Mouse (Mus musculus) kidney, adult 2 months (tissue): ENCODE measurements around the gene Plekha6. TPM values are rescaled to one million over a fixed set of nuclear protein-coding genes. Genes with fewer than 3 reads are reported as not detected.

ENCODE experiments used
- DNase-seq: peaks from one replicate; pipeline ENCODE4 v3.0.0; 2021
- H3K27ac ChIP-seq: fragments of 200-500 bp; 2 replicates; pipeline ENCODE4 v1.5.1; 2012; ENCODE audit warnings: low read depth, low read length, control low read depth, inconsistent platforms; ENCODE audit not compliant: insufficient read depth
- H3K27me3 ChIP-seq: fragments of 200-500 bp; replicated peaks from 2 replicates; pipeline ENCODE4 v1.6.1; 2012; ENCODE audit warnings: mild to moderate bottlenecking, moderate library complexity, low read length, inconsistent platforms; ENCODE audit not compliant: control insufficient read depth, insufficient read depth
- H3K36me3 ChIP-seq: fragments of 200-500 bp; 2 replicates; pipeline ENCODE4 v1.6.1; 2012; ENCODE audit warnings: mild to moderate bottlenecking, moderate library complexity, low read length, inconsistent platforms; ENCODE audit not compliant: control insufficient read depth, insufficient read depth
- H3K4me1 ChIP-seq: fragments of 200-500 bp; 2 replicates; pipeline ENCODE4 v1.6.1; 2011; ENCODE audit warnings: low read length; ENCODE audit not compliant: control insufficient read depth, insufficient read depth
- H3K4me3 ChIP-seq: fragments of 200-500 bp; 2 replicates; pipeline ENCODE4 v1.5.1; 2011; ENCODE audit warnings: mild to moderate bottlenecking, low read depth, low read length, control low read depth; ENCODE audit not compliant: insufficient read depth
- CTCF ChIP-seq: fragments of 200-500 bp; conservative IDR thresholded peaks from 2 replicates; pipeline ENCODE4 v1.5.1; 2011; ENCODE audit warnings: low read depth, mild to moderate bottlenecking, control low read depth, low read length, moderate library complexity, mixed read lengths; ENCODE audit not compliant: insufficient read depth, insufficient read length
- POLR2A ChIP-seq: fragments of 200-500 bp; IDR thresholded peaks from one replicate; pipeline ENCODE4 v1.6.1; 2011; ENCODE audit warnings: low read depth, low read length, control low read depth
- WGBS: fragments of 180-500 bp; shearing (Covaris S2); methylation state at CpG from one replicate; pipeline ENCODE4 v1.1.7; 2018; 5-methylcytosine and 5-hydroxymethylcytosine counted together
- polyA plus RNA-seq: library from polyadenylated mRNA; depleted of rRNA; stranded (reverse); fragments of >200 nt; gene quantifications from 2 replicates; pipeline ENCODE4 v1.2.3, GENCODE M21; 2012

Gene Plekha6
- polyA plus RNA-seq, 1 experiment: 91.4 TPM

DNA sequence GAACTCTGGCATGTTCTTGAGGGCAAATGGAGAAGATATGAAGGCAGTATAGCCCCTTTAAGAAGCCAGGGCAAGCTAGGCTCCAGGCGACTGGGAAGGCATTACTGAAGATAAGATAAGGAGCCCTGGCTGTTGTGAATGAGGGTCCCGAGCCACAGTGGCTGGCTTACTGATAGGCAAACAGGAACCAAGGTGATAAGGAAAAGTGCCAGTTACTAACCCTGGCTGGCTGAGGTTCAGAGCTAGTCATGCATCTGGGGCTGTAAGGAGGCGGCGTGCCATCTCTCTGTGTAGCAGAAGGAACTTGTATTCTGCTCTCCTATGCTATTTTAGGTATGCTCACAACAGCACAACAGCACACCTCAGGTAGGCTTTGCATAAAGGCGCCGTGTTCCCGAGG is 80.7 kb downstream of the Plekha6 start:
- WGBS: 54% methylated on average over 7 of the region's 7 CpGs
- Histone ChIP-seq H3K4me3 (no peak overlapping the region), H3K36me3 (no peaks in the 10 kb centered on the region), H3K27me3 (no peaks in the 10 kb centered on the region), H3K4me1 (peaks cover 17% of the 10 kb centered on the region; the same call in 1 of the 2 replicates), H3K27ac (peak overlapping the region; percentile 46)
- no peak for DNase-seq
- TF ChIP-seq POLR2A (no peak), CTCF (no peak)

DNA sequence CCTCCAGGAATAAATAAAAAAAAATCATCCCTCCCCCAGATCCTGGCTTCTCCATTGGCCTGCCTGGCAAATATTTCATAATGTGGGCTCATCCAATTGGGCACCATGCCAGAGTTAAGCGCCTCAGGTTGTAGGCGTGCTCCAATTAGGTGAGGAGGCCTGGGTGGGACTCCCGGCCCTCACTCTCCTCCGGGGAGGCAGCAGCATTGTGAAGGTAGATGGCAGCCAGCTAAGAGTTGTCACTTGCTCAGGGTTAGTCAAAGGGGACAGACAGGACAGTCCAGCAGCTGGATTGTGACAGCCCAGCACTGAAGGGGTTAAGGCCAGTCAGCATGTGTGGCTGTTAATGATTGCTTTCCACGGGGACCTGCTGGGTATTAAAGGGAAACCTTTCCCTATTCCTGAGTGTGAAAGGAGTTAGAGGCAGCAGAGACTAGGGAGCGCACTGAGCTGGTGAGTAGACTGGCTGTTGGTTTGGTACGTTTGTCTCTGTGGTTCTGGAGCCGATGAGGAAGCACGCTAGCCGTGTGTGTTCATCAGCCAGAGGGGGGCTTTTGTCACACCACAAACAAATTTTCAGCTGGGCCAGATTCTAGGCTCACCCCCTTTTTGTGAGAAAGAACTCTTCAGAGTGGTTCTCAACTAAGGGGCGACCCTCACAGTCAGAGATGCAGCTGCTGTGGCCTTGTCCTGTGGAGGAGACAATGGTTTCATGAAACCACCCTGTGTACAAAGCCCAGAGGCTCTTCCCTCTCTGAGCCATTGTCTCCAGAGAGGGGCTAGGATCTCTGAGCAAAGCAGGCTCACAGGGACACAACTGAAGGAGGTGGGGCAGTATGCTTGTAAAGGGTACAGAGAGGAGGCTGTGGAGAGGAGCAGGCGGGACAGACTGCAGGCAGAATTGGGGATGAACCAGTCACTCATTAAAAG is 81.9 kb downstream of the Plekha6 start:
- WGBS: 26% methylated on average over 12 of the region's 12 CpGs
- TF ChIP-seq CTCF (no peak), POLR2A (peak; percentile 40)
- Histone ChIP-seq H3K27me3 (no peaks in the 10 kb centered on the region), H3K4me1 (peaks cover 22% of the 10 kb centered on the region), H3K27ac (peak overlapping the region; percentile 83), H3K36me3 (no peaks in the 10 kb centered on the region), H3K4me3 (peak overlapping the region; percentile 41)
- peak; percentile 93 for DNase-seq

DNA sequence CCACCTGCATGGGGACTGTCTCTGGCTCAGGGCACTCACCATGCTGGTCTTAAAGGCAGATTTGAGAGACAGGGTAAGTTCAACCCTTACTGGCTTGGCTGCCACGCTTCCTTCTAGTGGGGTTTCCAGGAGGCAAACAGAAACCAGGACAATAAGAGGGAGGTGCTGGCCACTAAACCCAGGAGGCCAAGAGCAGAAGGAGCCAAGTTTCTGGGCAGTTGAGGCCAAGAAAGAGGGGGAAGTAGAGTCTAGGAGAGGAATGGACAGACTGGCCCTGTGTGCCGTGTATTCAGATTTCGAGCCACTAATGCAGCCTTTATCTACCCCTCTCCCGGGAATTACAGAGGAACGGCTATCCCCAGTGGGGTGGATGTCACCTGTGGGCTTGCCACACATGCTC is 83.2 kb downstream of the Plekha6 start:
- WGBS: 60% methylated on average over 5 of the region's 5 CpGs
- Histone ChIP-seq H3K27me3 (no peaks in the 10 kb centered on the region), H3K4me3 (peak overlapping the region; percentile 13), H3K4me1 (peaks cover 31% of the 10 kb centered on the region), H3K36me3 (no peaks in the 10 kb centered on the region), H3K27ac (peak overlapping the region; percentile 3)
- no peak for DNase-seq
- TF ChIP-seq CTCF: no peak
- no peak for TF ChIP-seq POLR2A

DNA sequence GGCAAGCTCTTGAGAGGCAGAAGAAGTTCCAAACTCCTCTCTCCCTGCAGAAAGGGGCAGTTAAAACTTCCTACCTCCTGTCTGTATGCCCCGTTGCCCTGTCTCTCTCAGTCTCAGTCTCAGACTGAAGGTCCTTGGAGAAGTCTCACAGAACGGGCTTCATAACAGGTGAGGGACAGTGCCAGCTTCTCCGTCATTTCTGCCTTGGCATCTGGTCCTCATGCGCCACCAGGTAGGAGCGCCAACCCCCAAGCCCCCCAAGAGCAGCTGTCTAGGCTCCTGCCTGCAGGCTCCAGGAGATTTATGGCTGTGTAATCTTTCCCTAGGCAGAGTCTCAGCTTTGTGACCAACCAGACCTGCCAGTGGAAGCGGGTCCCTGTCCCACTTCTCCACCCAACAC is 86.8 kb downstream of the Plekha6 start:
- no peaks in the 10 kb centered on the region for H3K36me3 ChIP-seq
- H3K27me3 ChIP-seq: no peaks in the 10 kb centered on the region
- H3K4me3 ChIP-seq: no peak overlapping the region
- TF ChIP-seq POLR2A (no peak), CTCF (no peak)
- 60% methylated on average over 6 of the region's 6 CpGs for WGBS
- H3K4me1 ChIP-seq: peaks cover 49% of the 10 kb centered on the region
- no peak for DNase-seq
- H3K27ac ChIP-seq: peak overlapping the region; percentile 70

DNA sequence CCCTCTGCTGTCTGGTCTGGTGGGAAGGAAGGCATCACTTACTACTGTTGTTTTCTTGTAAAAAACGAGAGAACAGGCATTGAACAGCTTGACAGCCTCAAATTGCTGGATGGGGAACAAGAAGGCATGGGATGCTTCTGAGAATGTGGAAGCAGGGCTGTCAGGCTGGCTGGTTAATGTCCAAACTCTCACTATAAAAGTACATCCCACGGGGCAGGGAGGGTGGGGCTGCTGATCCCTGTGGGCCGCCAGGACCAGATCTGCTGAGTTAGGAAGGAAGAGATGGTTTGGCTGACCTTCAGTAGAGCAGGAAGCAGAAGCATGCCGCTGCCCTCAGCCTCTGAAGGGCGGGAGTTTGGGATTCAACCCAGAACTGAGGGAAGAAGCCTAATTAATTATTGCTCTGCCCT is 87.6 kb downstream of the Plekha6 start:
- DNase-seq: peak; percentile 96
- 9% methylated on average over 5 of the region's 5 CpGs for WGBS
- Histone ChIP-seq H3K27ac (peak overlapping the region; percentile 84), H3K4me1 (peaks cover 57% of the 10 kb centered on the region), H3K4me3 (no peak overlapping the region), H3K27me3 (no peaks in the 10 kb centered on the region), H3K36me3 (peaks cover 1% of the 10 kb centered on the region; the same call in 1 of the 2 replicates)
- TF ChIP-seq POLR2A (no peak), CTCF (no peak)

DNA sequence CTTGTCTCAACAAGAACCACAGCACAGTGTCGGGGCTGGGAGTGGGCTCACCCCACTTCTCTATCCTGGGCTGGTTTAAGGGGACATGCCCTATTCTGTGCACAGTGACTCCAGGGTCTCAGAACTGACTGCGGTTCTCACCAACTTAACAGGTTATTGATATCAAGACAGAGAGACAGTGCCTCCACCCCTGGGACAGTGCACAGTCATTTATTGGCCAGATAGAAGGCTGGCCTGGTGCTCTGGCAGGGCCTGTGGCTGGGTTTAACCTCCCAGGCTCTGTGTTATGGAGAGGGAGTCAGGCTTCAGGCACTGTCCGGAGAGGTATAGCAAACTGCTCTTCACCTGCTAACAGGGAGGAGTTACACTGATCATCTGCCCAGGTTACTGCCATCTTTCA is 88.2 kb downstream of the Plekha6 start:
- H3K27ac ChIP-seq: peak overlapping the region; percentile 84
- WGBS: 57% methylated on average over 3 of the region's 3 CpGs

More for the DNA sequence above, 88.2 kb downstream of the Plekha6 start:
- Histone ChIP-seq H3K27me3 (no peaks in the 10 kb centered on the region), H3K36me3 (peaks cover 1% of the 10 kb centered on the region; the same call in 1 of the 2 replicates), H3K4me1 (peaks cover 63% of the 10 kb centered on the region), H3K4me3 (no peak overlapping the region)
- TF ChIP-seq POLR2A (no peak), CTCF (no peak)
- peak; percentile 51 for DNase-seq
